Mouse (Mus musculus) forebrain, embryonic 10.5 days (tissue): ENCODE results near the gene Abca8a. TPM values are rescaled to one million over a fixed set of nuclear protein-coding genes. Genes with fewer than 3 reads are reported as not detected.
"Not testable (repeated sequence)": the region's sequence is repeated elsewhere in the genome, so short reads cannot be mapped to it uniquely, and the experiment has no call there.

Experiments used
- DNase-seq: peaks from one replicate; pipeline ENCODE4 v3.0.0-alpha.2; 2017; ENCODE audit warnings: low spot score; ENCODE audit errors: extremely low spot score
- H3K27ac ChIP-seq: fragments of 300-500 bp; sonication (generic); 2 replicates; pipeline ENCODE4 v1.5.1; 2016; ENCODE audit warnings: mild to moderate bottlenecking
- H3K27me3 ChIP-seq: fragments of 300-500 bp; sonication (generic); 2 replicates; pipeline ENCODE4 v1.6.1; 2016; ENCODE audit warnings: mild to moderate bottlenecking; ENCODE audit not compliant: poor library complexity, severe bottlenecking
- H3K36me3 ChIP-seq: fragments of 300-500 bp; sonication (generic); replicated peaks from 2 replicates; pipeline ENCODE4 v1.6.1; 2016; ENCODE audit warnings: mild to moderate bottlenecking, moderate library complexity
- H3K4me1 ChIP-seq: fragments of 300-500 bp; sonication (generic); 2 replicates; pipeline ENCODE4 v1.6.1; 2016
- H3K4me3 ChIP-seq: fragments of 300-500 bp; sonication (generic); 2 replicates; pipeline ENCODE4 v1.5.1; 2016; ENCODE audit warnings: mild to moderate bottlenecking, moderate library complexity
- H3K9me3 ChIP-seq: fragments of 300-500 bp; sonication (generic); 2 replicates; pipeline ENCODE4 v1.6.1; 2016; ENCODE audit warnings: mild to moderate bottlenecking, moderate library complexity
- WGBS: fragments of 180-500 bp; shearing (Covaris S2); methylation state at CpG from one replicate; pipeline ENCODE4 v1.1.7; 2016; 5-methylcytosine and 5-hydroxymethylcytosine counted together
- polyA plus RNA-seq: library from polyadenylated mRNA; unstranded; fragments of >200 nt; fragmentation: Nextera tagmentation; extraction: Ambion mirVana; gene quantifications from 2 replicates; pipeline ENCODE4 v1.2.1, GENCODE M21; 2016

The Abca8a gene
- polyA plus RNA-seq, 1 experiment from 2014 or later, result not detected

GRCm38 (mm10) chr11:110037795-110038194, 58.0 kb downstream of the Abca8a start:
- H3K4me3 ChIP-seq, result no peak overlapping the region
- peaks cover 3% of the 10 kb centered on the region; the same call in 1 of the 2 replicates for H3K4me1 ChIP-seq
- no peaks in the 10 kb centered on the region for H3K9me3 ChIP-seq
- no peak overlapping the region for H3K27ac ChIP-seq
- H3K36me3 ChIP-seq, result no peaks in the 10 kb centered on the region
- H3K27me3 ChIP-seq, result no peaks in the 10 kb centered on the region
- no peak for DNase-seq
- 94% methylated on average over 2 of the region's 2 CpGs for WGBS

GRCm38 (mm10) chr11:110028913-110029695, 66.7 kb downstream of the Abca8a start:
- Histone ChIP-seq H3K27ac (no peak overlapping the region), H3K4me1 (no peaks in the 10 kb centered on the region), H3K4me3 (no peak overlapping the region), H3K9me3 (no peaks in the 10 kb centered on the region), H3K36me3 (no peaks in the 10 kb centered on the region), H3K27me3 (no peaks in the 10 kb centered on the region)
- DNase-seq, result no peak
- 79% methylated on average over 7 of the region's 7 CpGs for WGBS

DNA sequence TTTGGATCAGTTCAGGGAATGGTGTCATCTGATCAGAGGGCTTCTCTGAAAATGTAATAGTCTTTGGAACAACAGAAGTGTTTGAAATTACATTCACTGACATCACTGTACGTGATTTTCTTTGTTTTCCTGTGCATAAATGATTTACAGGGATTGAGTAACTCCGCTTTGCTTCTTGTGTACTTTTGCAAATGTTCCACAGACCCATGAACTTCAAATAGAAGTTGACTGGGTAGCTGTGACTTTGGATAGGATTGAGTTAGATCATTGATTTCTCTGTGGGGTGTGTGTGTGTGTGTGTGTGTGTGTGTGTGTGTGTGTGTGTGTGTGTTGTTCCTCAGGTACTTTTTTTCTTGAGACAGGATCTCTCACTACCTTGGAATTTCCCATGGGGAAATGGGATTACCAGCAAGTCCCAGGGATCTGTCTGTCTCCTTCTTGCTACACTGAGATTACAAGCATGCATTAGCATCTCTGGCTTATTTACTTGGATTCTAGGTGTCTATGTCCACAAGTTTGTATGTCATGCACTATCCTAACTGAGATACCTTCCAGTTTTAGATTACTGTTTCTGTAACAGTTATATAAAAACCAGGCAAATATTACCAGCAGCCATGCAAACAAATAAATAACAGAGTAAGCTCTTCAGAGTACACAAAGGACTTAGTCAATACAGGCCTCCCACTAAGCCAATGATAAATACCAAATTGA, 84.8 kb downstream of the Abca8a start:
- no peaks in the 10 kb centered on the region for H3K36me3 ChIP-seq
- no peak for DNase-seq
- no peaks in the 10 kb centered on the region for H3K27me3 ChIP-seq
- no peaks in the 10 kb centered on the region for H3K9me3 ChIP-seq
- no peak overlapping the region for H3K27ac ChIP-seq
- H3K4me1 ChIP-seq, result no peaks in the 10 kb centered on the region
- 80% methylated on average over 2 of the region's 2 CpGs for WGBS
- no peak overlapping the region for H3K4me3 ChIP-seq

- H3K4me3 ChIP-seq, result peak within 1 kb of the TSS; percentile 55
- no peaks in the 10 kb centered on the region for H3K9me3 ChIP-seq
- DNase-seq, result peak; percentile 76
- H3K4me1 ChIP-seq, result peaks cover 22% of the 10 kb centered on the region
- peak within 1 kb of the TSS; percentile 80 for H3K27ac ChIP-seq
- no peaks in the 10 kb centered on the region for H3K36me3 ChIP-seq
- H3K27me3 ChIP-seq, result no peaks in the 10 kb centered on the region
- WGBS, result under 1% methylated on average over 15 of the region's 15 CpGs
These were observed 100.2 kb downstream of the Abca8a start, which contains the start of gene Abca8b for GRCm38 (mm10) chr11:109995624-109996023. Gene Abca8b, minus strand, starts transcription at chr11:109995845.

DNA sequence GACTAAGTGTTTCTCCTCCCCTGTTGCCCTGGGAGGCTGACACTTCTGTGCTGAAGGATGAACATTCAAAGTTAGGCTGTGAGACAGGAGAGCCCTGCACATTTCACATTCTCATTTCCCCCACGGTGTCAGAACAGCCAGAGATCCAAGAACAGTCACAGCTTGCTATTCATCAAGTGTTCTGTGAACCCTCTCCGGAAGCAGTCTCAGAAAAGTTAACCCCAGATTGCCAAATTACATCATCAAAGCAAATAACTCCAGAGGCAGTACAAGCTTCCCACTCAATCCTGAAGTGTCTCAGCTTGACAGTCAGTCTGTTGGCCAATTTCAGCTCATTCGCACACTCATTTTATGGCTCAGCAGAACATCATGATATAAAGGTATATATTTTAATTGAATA, 100.8 kb downstream of the Abca8a start:
- peaks cover 22% of the 10 kb centered on the region for H3K4me1 ChIP-seq
- no peaks in the 10 kb centered on the region for H3K9me3 ChIP-seq
- H3K4me3 ChIP-seq, result peak overlapping the region; percentile 55
- H3K27me3 ChIP-seq, result no peaks in the 10 kb centered on the region
- DNase-seq, result no peak
- H3K36me3 ChIP-seq, result no peaks in the 10 kb centered on the region
- 15% methylated on average over 3 of the region's 3 CpGs for WGBS
- no peak overlapping the region for H3K27ac ChIP-seq

DNA sequence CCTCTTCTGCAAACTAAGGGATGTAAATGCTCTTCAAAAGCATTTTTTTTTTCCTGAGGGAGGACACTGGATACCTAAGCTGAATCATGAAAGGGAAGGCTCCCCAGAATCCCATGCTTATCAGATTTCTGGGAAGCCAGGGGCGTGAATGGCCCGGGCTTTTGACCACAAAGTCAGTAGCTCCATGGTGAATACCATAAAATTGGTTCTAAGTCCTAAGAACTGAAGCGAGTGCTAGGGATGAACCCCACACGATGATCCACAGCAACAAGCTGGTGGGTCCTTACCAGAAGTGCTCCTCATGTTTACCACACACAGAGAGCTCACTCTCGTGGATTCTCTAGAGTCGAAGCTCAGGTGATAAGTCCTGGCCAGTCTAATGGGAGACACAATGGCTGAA, 101.8 kb downstream of the Abca8a start:
- no peaks in the 10 kb centered on the region for H3K27me3 ChIP-seq
- no peak overlapping the region for H3K4me3 ChIP-seq
- 58% methylated on average over 6 of the region's 6 CpGs for WGBS
- no peak for DNase-seq
- no peaks in the 10 kb centered on the region for H3K36me3 ChIP-seq
- H3K9me3 ChIP-seq, result no peaks in the 10 kb centered on the region
- peaks cover 22% of the 10 kb centered on the region for H3K4me1 ChIP-seq
- H3K27ac ChIP-seq, result peak overlapping the region; percentile 31; the same call in 1 of the 2 replicates

- H3K36me3 ChIP-seq, result no peaks in the 10 kb centered on the region
- no peak overlapping the region for H3K27ac ChIP-seq
- 91% methylated on average over 3 of the region's 3 CpGs for WGBS
- H3K9me3 ChIP-seq, result no peaks in the 10 kb centered on the region
- peaks cover 30% of the 10 kb centered on the region for H3K4me1 ChIP-seq
- no peak overlapping the region for H3K4me3 ChIP-seq
- DNase-seq, result no peak
- H3K27me3 ChIP-seq, result no peaks in the 10 kb centered on the region
These were observed 104.5 kb downstream of the Abca8a start for GRCm38 (mm10) chr11:109991270-109991669.

DNA sequence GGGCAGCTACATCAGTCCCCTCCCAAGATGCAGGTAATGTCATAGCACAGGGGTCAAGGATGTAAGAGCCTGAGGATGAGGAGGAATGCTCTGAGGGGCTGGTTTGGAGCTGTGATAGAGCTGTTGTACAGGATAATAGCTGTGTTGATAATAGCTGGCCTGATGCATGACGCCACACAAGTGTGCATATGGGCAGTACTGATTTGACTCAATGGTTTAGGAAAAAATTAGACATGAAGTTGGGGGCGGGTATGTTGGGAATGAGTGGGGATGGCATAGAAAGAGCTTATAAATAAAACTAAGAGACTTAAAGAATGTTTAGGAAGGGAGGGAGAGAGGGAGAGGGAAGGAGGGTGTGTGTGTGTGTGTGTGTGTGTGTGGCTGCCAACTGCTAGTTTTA, 105.5 kb downstream of the Abca8a start:
- 84% methylated on average over 2 of the region's 2 CpGs for WGBS
- Histone ChIP-seq H3K36me3 (no peaks in the 10 kb centered on the region), H3K27ac (no peak overlapping the region), H3K4me1 (peaks cover 22% of the 10 kb centered on the region), H3K27me3 (no peaks in the 10 kb centered on the region), H3K9me3 (no peaks in the 10 kb centered on the region), H3K4me3 (no peak overlapping the region)
- no peak for DNase-seq

GRCm38 (mm10) chr11:109988164-109988563, 107.6 kb downstream of the Abca8a start:
- no peaks in the 10 kb centered on the region; the same call in 1 of the 2 replicates for H3K9me3 ChIP-seq
- H3K27ac ChIP-seq, result no peak overlapping the region
- no peak for DNase-seq
- WGBS, result 60% methylated on average over 1 of the region's 1 CpGs
- H3K36me3 ChIP-seq, result no peaks in the 10 kb centered on the region
- peaks cover 8% of the 10 kb centered on the region for H3K4me1 ChIP-seq
- no peaks in the 10 kb centered on the region for H3K27me3 ChIP-seq
- no peak overlapping the region for H3K4me3 ChIP-seq

DNA sequence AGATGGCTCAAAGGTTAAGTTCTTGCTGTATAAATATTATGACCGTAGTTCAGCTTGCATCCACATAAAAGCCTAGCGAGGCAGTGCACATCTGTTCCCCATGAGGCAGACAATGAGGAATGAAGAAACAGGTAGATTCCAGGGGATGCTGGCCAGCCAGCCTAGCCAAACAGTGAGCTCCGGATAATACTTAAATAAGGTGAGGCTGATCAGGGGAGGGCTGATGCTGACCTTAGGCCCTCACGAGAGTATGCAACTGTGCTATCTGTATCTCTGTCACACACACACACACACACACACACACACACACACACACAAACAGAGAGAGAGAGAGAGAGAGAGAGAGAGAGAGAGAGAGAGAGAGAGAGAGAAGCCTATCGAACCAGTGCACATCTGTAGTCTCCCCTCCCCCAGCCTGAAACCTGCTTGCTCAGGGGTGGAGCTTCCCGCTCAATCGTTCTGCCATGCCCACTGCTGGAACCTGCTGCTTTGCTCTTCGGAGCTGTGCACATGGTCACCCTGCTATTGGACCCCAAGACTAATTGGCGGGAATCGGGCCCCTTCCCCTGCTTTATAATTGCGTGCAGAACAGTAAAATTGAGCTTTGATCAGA, 108.2 kb downstream of the Abca8a start:
- not testable (repeated sequence) for H3K36me3 ChIP-seq, DNase-seq, H3K27me3 ChIP-seq, H3K4me1 ChIP-seq, H3K9me3 ChIP-seq, H3K4me3 ChIP-seq
- H3K27ac ChIP-seq, result 0 out of 2 replicates have a peak overlapping the region, but pooled peaks have one; percentile 26
- 48% methylated on average over 11 of the region's 11 CpGs for WGBS

GRCm38 (mm10) chr11:109981872-109982271, 113.9 kb downstream of the Abca8a start:
- no peaks in the 10 kb centered on the region for H3K4me1 ChIP-seq
- H3K9me3 ChIP-seq, result no peaks in the 10 kb centered on the region; the same call in 1 of the 2 replicates
- 89% methylated on average over 2 of the region's 2 CpGs for WGBS
- no peak overlapping the region for H3K27ac ChIP-seq
- H3K27me3 ChIP-seq, result no peaks in the 10 kb centered on the region
- H3K4me3 ChIP-seq, result no peak overlapping the region
- no peaks in the 10 kb centered on the region for H3K36me3 ChIP-seq
- DNase-seq, result no peak
